Mouse (Mus musculus) heart, postnatal 25 days (tissue): ENCODE results near the gene Ppp2r1b. TPM values are rescaled to one million over a fixed set of nuclear protein-coding genes. Genes with fewer than 3 reads are reported as not detected.

Experiments
- total RNA-seq, 2 experiments: library from RNA; stranded (reverse); gene quantifications; 2 replicates each; pipeline ENCODE4 v1.2.3; 2021

Ppp2r1b gene
- total RNA-seq, 2 experiments from 2014 or later: 10.2 to 10.5 TPM

Other genes with a start within 250 kb of the Ppp2r1b start
- 100 to 1,000 TPM; 709 to 741 TPM for gene Sdhd, start 241.5 kb upstream of the Ppp2r1b start, total RNA-seq
- gene Timm8b, start 241.4 kb upstream of the Ppp2r1b start, total RNA-seq: 100 to 1,000 TPM; 271 to 273 TPM
- under 1 TPM; 0.39 to 0.52 TPM for gene Pih1d2, start 228.0 kb upstream of the Ppp2r1b start, total RNA-seq
- gene Nkapd1, start 227.8 kb upstream of the Ppp2r1b start, total RNA-seq: 10 to 100 TPM; 13.8 to 14.7 TPM
- gene Dlat, start 185.5 kb upstream of the Ppp2r1b start, total RNA-seq: 100 to 1,000 TPM; 436 to 450 TPM
- 1 to 10 TPM; 2.5 to 5.3 TPM for gene Dixdc1, start 105.8 kb upstream of the Ppp2r1b start, total RNA-seq
- 1 to 10 TPM; 1.9 to 2.4 TPM for gene 2310030G06Rik, start 98.8 kb upstream of the Ppp2r1b start, total RNA-seq
- gene Cryab, start 94.0 kb upstream of the Ppp2r1b start, total RNA-seq: 1,000 to 10,000 TPM; 2,218 to 2,599 TPM
- gene Hspb2, start 92.9 kb upstream of the Ppp2r1b start, total RNA-seq: 100 to 1,000 TPM; 141 to 154 TPM
- gene Fdxacb1, start 77.1 kb upstream of the Ppp2r1b start, total RNA-seq: 1 to 10 TPM; 5.1 to 5.2 TPM
- gene Alg9, start 70.3 kb upstream of the Ppp2r1b start, total RNA-seq: 10 to 100 TPM in 1 of 2 experiments, 1 to 10 TPM in 1; 9.9 to 11.6 TPM
- 10 to 100 TPM in 1 of 2 experiments, 1 to 10 TPM in 1; 8.9 to 10.3 TPM for gene 1110032A03Rik, start 69.8 kb upstream of the Ppp2r1b start, total RNA-seq
- gene Sik2, start 163.8 kb downstream of the Ppp2r1b start, total RNA-seq: 10 to 100 TPM; 22.1 to 25.3 TPM
- not detected for gene Btg4, start 215.6 kb downstream of the Ppp2r1b start, total RNA-seq
- 1 to 10 TPM; 6.0 to 7.0 TPM for gene Layn, start 231.8 kb downstream of the Ppp2r1b start, total RNA-seq